Mouse (Mus musculus) spleen, postnatal 10 days (tissue): ENCODE results near the gene Nfic.

ENCODE experiments used
- DNase-seq, 2 experiments: peaks; one replicate each; pipeline ENCODE4 v3.0.0; 2021 to 2022; ENCODE audit warnings: low spot score in 2 of 2

The Nfic gene

GRCm38 (mm10) chr10:81485479-81486018 is 30.1 kb upstream of the Nfic start:
- DNase-seq = no peak

- DNase-seq = no peak
Measured at GRCm38 (mm10) chr10:81485060-81485449, 29.6 kb upstream of the Nfic start.

- no peak for DNase-seq
Measured at GRCm38 (mm10) chr10:81484441-81485059, 29.1 kb upstream of the Nfic start.

- peak in 1 of 2 experiments; percentile 70 for DNase-seq
Measured at GRCm38 (mm10) chr10:81483983-81484382, 28.5 kb upstream of the Nfic start.

- DNase-seq = peak; percentile 71 to 73
Measured at GRCm38 (mm10) chr10:81482533-81482889, 27.1 kb upstream of the Nfic start, which contains the start of gene Celf5. TSS of gene Celf5 (minus strand) at chr10:81482709.

- DNase-seq = no peak
Measured at GRCm38 (mm10) chr10:81481605-81482532, 26.4 kb upstream of the Nfic start.

- no peak for DNase-seq
Measured at GRCm38 (mm10) chr10:81474461-81474860, 19.0 kb upstream of the Nfic start.

GRCm38 (mm10) chr10:81473003-81473451 is 17.6 kb upstream of the Nfic start:
- DNase-seq = no peak

GRCm38 (mm10) chr10:81472403-81473002 is 17.1 kb upstream of the Nfic start:
- DNase-seq = no peak

GRCm38 (mm10) chr10:81470454-81470853 is 15.0 kb upstream of the Nfic start:
- DNase-seq = peak in 1 of 2 experiments; percentile 61

GRCm38 (mm10) chr10:81469253-81469652 is 13.8 kb upstream of the Nfic start:
- DNase-seq = no peak

- no peak for DNase-seq
Measured at GRCm38 (mm10) chr10:81467670-81468235, 12.3 kb upstream of the Nfic start.

GRCm38 (mm10) chr10:81466881-81467280 is 11.4 kb upstream of the Nfic start:
- peak in 1 of 2 experiments; percentile 17 for DNase-seq

- DNase-seq = peak in 1 of 2 experiments; percentile 17
Measured at GRCm38 (mm10) chr10:81466066-81466465, 10.6 kb upstream of the Nfic start.

GRCm38 (mm10) chr10:81465265-81465645 is 9.8 kb upstream of the Nfic start:
- peak in 1 of 2 experiments; percentile 24 for DNase-seq

GRCm38 (mm10) chr10:81464405-81465264 is 9.2 kb upstream of the Nfic start:
- peak in 1 of 2 experiments; percentile 70 for DNase-seq

- DNase-seq = no peak
Measured at GRCm38 (mm10) chr10:81463531-81463930, 8.1 kb upstream of the Nfic start.

- no peak for DNase-seq
Measured at GRCm38 (mm10) chr10:81462917-81463316, 7.5 kb upstream of the Nfic start.

GRCm38 (mm10) chr10:81462415-81462804 is 7.0 kb upstream of the Nfic start:
- DNase-seq = peak in 1 of 2 experiments; percentile 29

- peak in 1 of 2 experiments; percentile 15 for DNase-seq
Measured at GRCm38 (mm10) chr10:81461673-81462414, 6.4 kb upstream of the Nfic start.
